Mouse (Mus musculus): Measurements from ENCODE around the gene Ugt1a9.
"Not testable (repeated sequence)": the region's sequence is repeated elsewhere in the genome, so short reads cannot be mapped to it uniquely, and the experiment has no call there.

Gene Ugt1a9

GRCm38 (mm10) chr1:88222216-88222615, 151.6 kb downstream of the Ugt1a9 start:
- no peak for DNase-seq

GRCm38 (mm10) chr1:88223011-88223515, 152.5 kb downstream of the Ugt1a9 start:
- not testable (repeated sequence) for DNase-seq

GRCm38 (mm10) chr1:88223591-88223990, 153.0 kb downstream of the Ugt1a9 start:
- DNase-seq, result no peak

- no peak for DNase-seq
These were observed 153.6 kb downstream of the Ugt1a9 start for GRCm38 (mm10) chr1:88224029-88224776.

GRCm38 (mm10) chr1:88225301-88225700, 154.7 kb downstream of the Ugt1a9 start:
- DNase-seq, result not testable (repeated sequence)

GRCm38 (mm10) chr1:88225741-88226140, 155.1 kb downstream of the Ugt1a9 start:
- DNase-seq, result no peak

GRCm38 (mm10) chr1:88226670-88227379, 156.2 kb downstream of the Ugt1a9 start, which contains the start of gene Mroh2a:
Gene Mroh2a, plus strand, starts transcription at chr1:88226986.
- DNase-seq, result no peak

GRCm38 (mm10) chr1:88227482-88227881, 156.9 kb downstream of the Ugt1a9 start:
- no peak for DNase-seq

- no peak for DNase-seq
These were observed 157.5 kb downstream of the Ugt1a9 start for GRCm38 (mm10) chr1:88228121-88228520.

GRCm38 (mm10) chr1:88229566-88229965, 159.0 kb downstream of the Ugt1a9 start:
- no peak for DNase-seq

GRCm38 (mm10) chr1:88229986-88230385, 159.4 kb downstream of the Ugt1a9 start:
- no peak for DNase-seq

- DNase-seq, result no peak
These were observed 159.8 kb downstream of the Ugt1a9 start for GRCm38 (mm10) chr1:88230421-88230820.

GRCm38 (mm10) chr1:88230981-88231802, 160.6 kb downstream of the Ugt1a9 start:
- DNase-seq, result no peak

GRCm38 (mm10) chr1:88231803-88232499, 161.4 kb downstream of the Ugt1a9 start:
- DNase-seq, result no peak

- DNase-seq, result no peak
These were observed 162.2 kb downstream of the Ugt1a9 start for GRCm38 (mm10) chr1:88232664-88233380.

- no peak for DNase-seq
These were observed 163.0 kb downstream of the Ugt1a9 start for GRCm38 (mm10) chr1:88233421-88234247.

- no peak for DNase-seq
These were observed 163.6 kb downstream of the Ugt1a9 start for GRCm38 (mm10) chr1:88234248-88234610.

- no peak for DNase-seq
These were observed 164.0 kb downstream of the Ugt1a9 start for GRCm38 (mm10) chr1:88234646-88235045.

- no peak for DNase-seq
These were observed 164.7 kb downstream of the Ugt1a9 start for GRCm38 (mm10) chr1:88235046-88235893.

GRCm38 (mm10) chr1:88235894-88236415, 165.4 kb downstream of the Ugt1a9 start:
- no peak for DNase-seq

All from retina, postnatal 1 day (tissue).